Mouse (Mus musculus) liver, embryonic 15.5 days (tissue): Measurements from ENCODE around the gene Selenos. TPM values are rescaled to one million over a fixed set of nuclear protein-coding genes. Genes with fewer than 3 reads are reported as not detected.
A peak's percentile ranks its signal among the peaks of the same experiment; 100 is the strongest.

Source experiments
- ATAC-seq: fragments of 200-750 bp; cut with Nextera tagmentation; 2 replicates; pipeline ENCODE4 v1.8.0; 2017; ENCODE audit warnings: moderate number of reproducible peaks, mild to moderate bottlenecking, moderate library complexity; ENCODE audit not compliant: insufficient read depth
- H3K27ac ChIP-seq: fragments of 300-500 bp; sonication (generic); replicated peaks from 2 replicates; pipeline ENCODE4 v1.5.1; 2015; ENCODE audit warnings: mild to moderate bottlenecking, inconsistent platforms
- H3K27me3 ChIP-seq: fragments of 300-500 bp; sonication (generic); 2 replicates; pipeline ENCODE4 v1.6.1; 2015; ENCODE audit warnings: mild to moderate bottlenecking, inconsistent platforms
- H3K36me3 ChIP-seq: fragments of 300-500 bp; sonication (generic); replicated peaks from 2 replicates; pipeline ENCODE4 v1.6.1; 2015; ENCODE audit warnings: moderate library complexity, mild to moderate bottlenecking, inconsistent platforms
- H3K4me1 ChIP-seq: fragments of 300-500 bp; sonication (generic); replicated peaks from 2 replicates; pipeline ENCODE4 v1.6.1; 2015; ENCODE audit warnings: inconsistent platforms
- H3K4me2 ChIP-seq: fragments of 300-500 bp; sonication (generic); 2 replicates; pipeline ENCODE4 v1.6.1; 2015; ENCODE audit warnings: moderate library complexity, mild to moderate bottlenecking, inconsistent platforms
- H3K4me3 ChIP-seq: fragments of 300-500 bp; sonication (generic); replicated peaks from 2 replicates; pipeline ENCODE4 v1.5.1; 2015; ENCODE audit warnings: mild to moderate bottlenecking, inconsistent platforms
- H3K9ac ChIP-seq: fragments of 300-500 bp; sonication (generic); 2 replicates; pipeline ENCODE4 v1.6.1; 2015; ENCODE audit warnings: moderate library complexity, mild to moderate bottlenecking, inconsistent platforms
- H3K9me3 ChIP-seq: fragments of 300-500 bp; sonication (generic); replicated peaks from 2 replicates; pipeline ENCODE4 v1.6.1; 2016; ENCODE audit warnings: inconsistent platforms
- WGBS: fragments of 180-500 bp; shearing (Covaris S2); methylation state at CpG from one replicate; pipeline ENCODE4 v1.1.7; 2015; ENCODE audit warnings: mixed read lengths; ENCODE audit not compliant: insufficient replicate concordance; 5-methylcytosine and 5-hydroxymethylcytosine counted together
- polyA plus RNA-seq: library from polyadenylated mRNA; unstranded; fragments of >200 nt; fragmentation: Nextera tagmentation; extraction: Ambion mirVana; gene quantifications from 2 replicates; pipeline ENCODE4 v1.2.1, GENCODE M21; 2015

Gene Selenos
- polyA plus RNA-seq, 1 experiment from 2014 or later = 65.4 TPM

DNA sequence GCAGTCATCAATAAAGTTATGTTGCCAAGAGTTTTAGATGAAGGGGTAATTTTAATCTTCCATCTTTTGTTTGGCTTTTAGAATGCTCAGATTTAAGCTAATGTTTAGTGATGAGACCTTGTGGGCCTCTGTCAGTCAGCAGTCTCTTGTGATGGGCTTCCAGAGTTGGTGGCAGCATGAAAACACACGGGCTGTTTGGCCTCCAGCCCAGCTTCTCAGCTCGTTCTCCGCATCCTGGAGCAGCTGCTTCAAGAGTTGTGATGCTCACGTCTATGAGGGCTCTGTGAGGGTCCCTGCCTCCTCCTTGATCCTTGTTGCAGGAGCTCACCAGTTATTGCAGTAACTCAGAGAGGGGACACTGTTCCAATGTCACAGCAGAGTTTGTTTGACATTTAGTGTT lies 58.9 kb downstream of the Selenos start:
- Histone ChIP-seq H3K27ac (peak overlapping the region; percentile 12; the same call in 1 of the 2 replicates), H3K4me2 (no peak overlapping the region), H3K4me3 (no peak overlapping the region), H3K9me3 (no peaks in the 10 kb centered on the region), H3K27me3 (no peaks in the 10 kb centered on the region), H3K36me3 (peaks cover 20% of the 10 kb centered on the region; the same call in 1 of the 2 replicates), H3K4me1 (peaks cover 67% of the 10 kb centered on the region), H3K9ac (no peak overlapping the region)
- ATAC-seq = no peak
- 74% methylated on average over 4 of the region's 4 CpGs for WGBS

DNA sequence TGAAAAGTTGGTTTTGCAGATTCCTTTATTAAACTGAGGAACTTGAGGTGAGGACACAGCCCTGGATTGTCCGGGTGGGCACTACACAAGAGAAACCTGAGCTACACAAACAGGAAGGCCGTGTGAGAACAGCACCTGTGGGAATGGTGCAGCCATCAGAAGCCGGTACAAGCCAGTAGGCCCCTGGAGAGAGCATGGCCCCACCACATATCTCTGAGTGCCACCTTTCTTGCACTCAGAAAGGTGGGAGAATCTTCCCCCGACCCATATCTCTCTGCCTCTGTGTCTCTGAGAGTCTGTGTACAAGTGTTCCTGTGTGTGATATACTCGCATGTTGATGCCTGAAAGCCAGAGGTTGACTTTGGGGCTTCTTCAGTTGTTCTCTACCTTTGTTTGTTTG lies 59.4 kb downstream of the Selenos start:
- H3K27ac ChIP-seq = peak overlapping the region; percentile 12; the same call in 1 of the 2 replicates
- peaks cover 20% of the 10 kb centered on the region; the same call in 1 of the 2 replicates for H3K36me3 ChIP-seq
- 48% methylated on average over 5 of the region's 5 CpGs for WGBS
- H3K4me2 ChIP-seq = no peak overlapping the region
- H3K9ac ChIP-seq = no peak overlapping the region
- ATAC-seq = 0 out of 2 replicates have a peak, but pooled peaks have one; percentile 49
- no peaks in the 10 kb centered on the region for H3K9me3 ChIP-seq
- H3K4me3 ChIP-seq = no peak overlapping the region
- H3K4me1 ChIP-seq = peaks cover 70% of the 10 kb centered on the region
- H3K27me3 ChIP-seq = no peaks in the 10 kb centered on the region

Other genes starting within 250 kb of the Selenos start
- 0.94 and 2.0 TPM in 2 replicates for gene Pcsk6, start 217.9 kb upstream of the Selenos start, polyA plus RNA-seq
- gene Gm45213, start 36.0 kb upstream of the Selenos start, polyA plus RNA-seq = not detected in 2 replicates
- gene Snrpa1, start 20.6 kb upstream of the Selenos start, polyA plus RNA-seq = 75.1 and 77.3 TPM in 2 replicates
- 6.2 and 6.3 TPM in 2 replicates for gene Chsy1, start 29.9 kb downstream of the Selenos start, polyA plus RNA-seq